Mouse (Mus musculus): Measurements from ENCODE around the gene Rlf. TPM values are rescaled to one million over a fixed set of nuclear protein-coding genes. Genes with fewer than 3 reads are reported as not detected.
A peak's percentile ranks its signal among the peaks of the same experiment; 100 is the strongest.

Rlf gene
- polyA plus RNA-seq (2012; rRNA removed) = 4.6 and 5.5 TPM in 2 replicates

GRCm38 (mm10) chr4:121214793-121215304 lies at the start of gene Rlf:
Rlf (minus strand) TSS chr4:121215084.
- peak; percentile 40 for DNase-seq (ENCODE audit: low read depth)

- no peak for DNase-seq (ENCODE audit: low read depth)
Observed at GRCm38 (mm10) chr4:121241612-121242000, 26.7 kb upstream of the Rlf start.

- no peak for DNase-seq (ENCODE audit: low read depth)
Observed at GRCm38 (mm10) chr4:121240637-121241611, 26.0 kb upstream of the Rlf start.

- no peak for DNase-seq (ENCODE audit: low read depth)
Observed at GRCm38 (mm10) chr4:121239878-121240277, 25.0 kb upstream of the Rlf start.

- DNase-seq (ENCODE audit: low read depth) = no peak
Observed at GRCm38 (mm10) chr4:121231772-121232414, 17.0 kb upstream of the Rlf start.

GRCm38 (mm10) chr4:121230943-121231614 lies 16.2 kb upstream of the Rlf start:
- no peak for DNase-seq (ENCODE audit: low read depth)

- DNase-seq (ENCODE audit: low read depth) = no peak
Observed at GRCm38 (mm10) chr4:121227072-121227471, 12.2 kb upstream of the Rlf start.

- DNase-seq (ENCODE audit: low read depth) = no peak
Observed at GRCm38 (mm10) chr4:121225177-121225576, 10.3 kb upstream of the Rlf start.

GRCm38 (mm10) chr4:121223136-121223535 lies 8.3 kb upstream of the Rlf start:
- DNase-seq (ENCODE audit: low read depth) = no peak

- no peak for DNase-seq (ENCODE audit: low read depth)
Observed at GRCm38 (mm10) chr4:121216216-121216615, 1.3 kb upstream of the Rlf start.

- DNase-seq (ENCODE audit: low read depth) = no peak
Observed at GRCm38 (mm10) chr4:121215489-121215888, 605 bp upstream of the Rlf start.

GRCm38 (mm10) chr4:121213936-121214792 lies 720 bp downstream of the Rlf start:
- no peak for DNase-seq (ENCODE audit: low read depth)

GRCm38 (mm10) chr4:121208911-121209310 lies 6.0 kb downstream of the Rlf start:
- no peak for DNase-seq (ENCODE audit: low read depth)

GRCm38 (mm10) chr4:121197856-121198255 lies 17.0 kb downstream of the Rlf start:
- DNase-seq (ENCODE audit: low read depth) = no peak

GRCm38 (mm10) chr4:121196995-121197394 lies 17.9 kb downstream of the Rlf start:
- DNase-seq (ENCODE audit: low read depth) = peak; percentile 22

- no peak for DNase-seq (ENCODE audit: low read depth)
Observed at GRCm38 (mm10) chr4:121196205-121196604, 18.7 kb downstream of the Rlf start.

GRCm38 (mm10) chr4:121194736-121195135 lies 20.1 kb downstream of the Rlf start:
- no peak for DNase-seq (ENCODE audit: low read depth)

GRCm38 (mm10) chr4:121192306-121192705 lies 22.6 kb downstream of the Rlf start:
- no peak for DNase-seq (ENCODE audit: low read depth)

GRCm38 (mm10) chr4:121189341-121189740 lies 25.5 kb downstream of the Rlf start:
- DNase-seq (ENCODE audit: low read depth) = no peak

- no peak for DNase-seq (ENCODE audit: low read depth)
Observed at GRCm38 (mm10) chr4:121179669-121180068, 35.2 kb downstream of the Rlf start.

- no peak for DNase-seq (ENCODE audit: low read depth)
Observed at GRCm38 (mm10) chr4:121167656-121168055, 47.2 kb downstream of the Rlf start.

Data from gonadal fat pad, adult 2 months (tissue).